Mouse (Mus musculus) CH12.LX (cell line): ENCODE measurements around the gene Snap25. TPM values are rescaled to one million over a fixed set of nuclear protein-coding genes. Genes with fewer than 3 reads are reported as not detected.

Experiments used
- DNase-seq: peaks from one replicate; pipeline ENCODE4 v3.0.0-alpha.2; 2013; ENCODE audit errors: extremely low read depth
- H3K27ac ChIP-seq: 2 replicates; pipeline ENCODE4 v1.5.1; 2012; ENCODE audit warnings: low read depth, mild to moderate bottlenecking, control low read depth, moderate library complexity; ENCODE audit not compliant: insufficient read depth
- H3K27me3 ChIP-seq: replicated peaks from 2 replicates; pipeline ENCODE3; 2012; ENCODE audit warnings: inconsistent platforms
- H3K36me3 ChIP-seq, 2 experiments: replicated peaks in 1 of 2; 2 replicates each; pipeline versions ENCODE3 to v1.6.1; 2012; ENCODE audit warnings: inconsistent platforms in 1 of 2, low read length in 1 of 2, mild to moderate bottlenecking in 1 of 2, mixed read lengths in 1 of 2, moderate library complexity in 1 of 2; ENCODE audit not compliant: control insufficient read depth in 1 of 2, insufficient read depth in 1 of 2
- H3K4me1 ChIP-seq, 2 experiments: 2 replicates each; pipeline ENCODE4 v1.6.1; 2012; ENCODE audit warnings: inconsistent platforms in 1 of 2, moderate library complexity in 1 of 2; ENCODE audit not compliant: insufficient read depth in 2 of 2, control insufficient read depth in 1 of 2
- H3K4me2 ChIP-seq: 2 replicates; pipeline ENCODE4 v1.6.1; 2012; ENCODE audit warnings: low read depth, mild to moderate bottlenecking, control low read depth; ENCODE audit not compliant: poor library complexity, insufficient read depth, severe bottlenecking
- H3K4me3 ChIP-seq, 3 experiments: fragments of 150-350 bp in 1 of 3; sonication (generic) in 1 of 3; replicated peaks in 1 of 3; 2 replicates each; pipeline versions ENCODE3 to v1.5.1; 2011 to 2012; ENCODE audit warnings: low read depth in 2 of 3, low read length in 2 of 3, mild to moderate bottlenecking in 2 of 3, moderate library complexity in 2 of 3, control low read depth in 1 of 3, improper control_type of control experiment in 1 of 3, inconsistent platforms in 1 of 3, mixed read lengths in 1 of 3; ENCODE audit not compliant: poor library complexity in 1 of 3
- H3K79me2 ChIP-seq: replicated peaks from 2 replicates; pipeline ENCODE4 v1.6.1; 2012; ENCODE audit warnings: mild to moderate bottlenecking, moderate library complexity; ENCODE audit not compliant: control insufficient read depth, poor library complexity, insufficient read depth, severe bottlenecking; ENCODE audit errors: extremely low read depth
- H3K9ac ChIP-seq: 2 replicates; pipeline ENCODE4 v1.6.1; 2012; ENCODE audit warnings: low read depth, mild to moderate bottlenecking, control low read depth, moderate library complexity; ENCODE audit not compliant: insufficient read depth
- H3K9me3 ChIP-seq: replicated peaks from 2 replicates; pipeline ENCODE3; 2012; ENCODE audit warnings: low read length, inconsistent platforms, mixed read lengths
- BHLHE40 ChIP-seq: IDR thresholded peaks from 2 replicates; pipeline ENCODE4 v1.6.1; 2011; ENCODE audit warnings: mild to moderate bottlenecking, low read depth, low read length, improper control_type of control experiment
- E2F4 ChIP-seq: IDR thresholded peaks from 2 replicates; pipeline ENCODE4 v1.6.1; 2011; ENCODE audit warnings: low read depth, low read length, improper control_type of control experiment; ENCODE audit not compliant: insufficient replicate concordance
- ETS1 ChIP-seq: conservative IDR thresholded peaks from 2 replicates; pipeline ENCODE4 v1.6.1; 2012; ENCODE audit warnings: low read depth, mild to moderate bottlenecking, inconsistent platforms, low read length, improper control_type of control experiment, moderate library complexity
- GABPA ChIP-seq: IDR thresholded peaks from 2 replicates; pipeline ENCODE4 v1.6.1; 2012; ENCODE audit warnings: low read depth, low read length, improper control_type of control experiment, inconsistent platforms; ENCODE audit not compliant: insufficient replicate concordance
- JUN ChIP-seq: IDR thresholded peaks from 2 replicates; pipeline ENCODE4 v1.6.1; 2011; ENCODE audit warnings: low read depth, mild to moderate bottlenecking, low read length, improper control_type of control experiment, moderate library complexity; ENCODE audit not compliant: insufficient read depth
- JUND ChIP-seq: conservative IDR thresholded peaks from 2 replicates; pipeline ENCODE4 v1.6.1; 2011; ENCODE audit warnings: low read depth, low read length, improper control_type of control experiment
- KAT2A ChIP-seq: IDR thresholded peaks from 2 replicates; pipeline ENCODE4 v1.6.1; 2012; ENCODE audit warnings: low read length, improper control_type of control experiment, inconsistent platforms; ENCODE audit not compliant: insufficient replicate concordance
- MAFK ChIP-seq: IDR thresholded peaks from 2 replicates; pipeline ENCODE4 v1.6.1; 2011; ENCODE audit warnings: low read length, improper control_type of control experiment; ENCODE audit not compliant: insufficient replicate concordance
- MXI1 ChIP-seq: IDR thresholded peaks from 2 replicates; pipeline ENCODE4 v1.6.1; 2011; ENCODE audit warnings: mild to moderate bottlenecking, low read depth, low read length, improper control_type of control experiment
- MYC ChIP-seq: IDR thresholded peaks from 2 replicates; pipeline ENCODE4 v1.6.1; 2011; ENCODE audit warnings: low read depth, mild to moderate bottlenecking, improper control_type of control experiment, low read length
- PAX5 ChIP-seq: IDR thresholded peaks from 2 replicates; pipeline ENCODE4 v1.6.1; 2012; ENCODE audit warnings: low read length, inconsistent platforms, mixed read lengths
- POLR2AphosphoS2 ChIP-seq: IDR thresholded peaks from 2 replicates; pipeline ENCODE4 v1.6.1; 2011; ENCODE audit warnings: low read depth, low read length, improper control_type of control experiment
- SIN3A ChIP-seq: IDR thresholded peaks from 2 replicates; pipeline ENCODE4 v1.6.1; 2012; ENCODE audit warnings: low read length, improper control_type of control experiment, inconsistent platforms
- TBP ChIP-seq: conservative IDR thresholded peaks from 2 replicates; pipeline ENCODE4 v1.6.1; 2011; ENCODE audit warnings: low read depth, low read length, improper control_type of control experiment
- TCF12 ChIP-seq: IDR thresholded peaks from 2 replicates; pipeline ENCODE4 v1.6.1; 2014; ENCODE audit warnings: low read depth, mild to moderate bottlenecking, inconsistent platforms, low read length, improper control_type of control experiment
- USF1 ChIP-seq: IDR thresholded peaks from 2 replicates; pipeline ENCODE4 v1.6.1; 2014; ENCODE audit warnings: low read depth, mild to moderate bottlenecking, inconsistent platforms, low read length, improper control_type of control experiment
- ZC3H11A ChIP-seq: IDR thresholded peaks from 2 replicates; pipeline ENCODE4 v1.6.1; 2012; ENCODE audit warnings: low read depth, mild to moderate bottlenecking, inconsistent platforms, low read length, improper control_type of control experiment
- dilution Hi-C: fragments of 300-500 bp; cut with MboI; formaldehyde crosslinking; loops from 2 replicates; pipeline ENCODE4 v1.14.3; 2020; ENCODE audit warnings: low sequenced_read_pairs; ENCODE audit not compliant: extremely low pct_unique_long_range_greater_than_20kb, extremely low pct_ligation_motif_present
- in situ Hi-C: fragments of 300-500 bp; cut with MboI; formaldehyde crosslinking; loops from 3 replicates; pipeline ENCODE4 v1.14.3; 2019; ENCODE audit warnings: low sequenced_read_pairs, low pct_ligation_motif_present, low pct_unique_long_range_greater_than_20kb, mixed read lengths
- polyA plus RNA-seq: library from polyadenylated mRNA; unstranded; fragments of >175 nt; gene quantifications from 2 replicates; pipeline ENCODE4 v1.2.1, GENCODE M21; 2012; ENCODE audit warnings: low read depth; ENCODE audit not compliant: insufficient read length
- total RNA-seq, 2 experiments: library from RNA; depleted of rRNA; stranded (reverse); fragments of 300-350 nt in 1 of 2; fragments of >200 nt in 1 of 2; gene quantifications; 2 replicates each; pipeline ENCODE4 v1.2.3; 2012 to 2014

Snap25 gene
- total and polyA plus RNA-seq, 3 experiments, result 0.11 TPM; not detected in 2

- H3K4me1 ChIP-seq, result no peaks in the 10 kb centered on the region
- DNase-seq, result no peak
- no peak overlapping the region for H3K27ac ChIP-seq
- in situ Hi-C loops, result no loop called here
- H3K4me3 ChIP-seq, result no peak overlapping the region
- no peak overlapping the region for H3K9ac ChIP-seq
- H3K36me3 ChIP-seq, result no peaks in the 10 kb centered on the region
- H3K79me2 ChIP-seq, result no peaks in the 10 kb centered on the region
- H3K4me2 ChIP-seq, result no peak overlapping the region
- no peaks in the 10 kb centered on the region for H3K9me3 ChIP-seq
- TF ChIP-seq GABPA (no peak), JUN (no peak), MYC (no peak), SIN3A (no peak), ZC3H11A (no peak), PAX5 (no peak), ETS1 (no peak), MAFK (no peak)
- H3K27me3 ChIP-seq, result no peaks in the 10 kb centered on the region
- dilution Hi-C loops, result no loop called here
Observed at GRCm38 (mm10) chr2:136811331-136811730, 98.1 kb downstream of the Snap25 start.

- no peak overlapping the region for H3K4me2 ChIP-seq
- no peak for DNase-seq
- no peak overlapping the region for H3K4me3 ChIP-seq
- no peaks in the 10 kb centered on the region for H3K36me3 ChIP-seq
- in situ Hi-C loops (no loop called here), dilution Hi-C loops (no loop called here)
- no peaks in the 10 kb centered on the region for H3K4me1 ChIP-seq
- no peak overlapping the region for H3K9ac ChIP-seq
- no peaks in the 10 kb centered on the region for H3K79me2 ChIP-seq
- H3K27ac ChIP-seq, result no peak overlapping the region
- no peak for TF ChIP-seq USF1
- H3K27me3 ChIP-seq, result no peaks in the 10 kb centered on the region
- H3K9me3 ChIP-seq, result no peaks in the 10 kb centered on the region
Observed at GRCm38 (mm10) chr2:136816717-136817400, 103.6 kb downstream of the Snap25 start.

- dilution Hi-C loops (no loop called here), in situ Hi-C loops (no loop called here)
- no peak for TF ChIP-seq TBP
- no peak for TF ChIP-seq MXI1
- TF ChIP-seq KAT2A, result no peak
- no peak for TF ChIP-seq TCF12
- TF ChIP-seq USF1, result no peak
- no peak for TF ChIP-seq SIN3A
- no peak for TF ChIP-seq MYC
- TF ChIP-seq PAX5, result no peak
- TF ChIP-seq E2F4, result no peak
- TF ChIP-seq POLR2AphosphoS2, result no peak
- no peak for TF ChIP-seq BHLHE40
- no peak for TF ChIP-seq JUND
- Histone ChIP-seq H3K27me3 (no peaks in the 10 kb centered on the region), H3K27ac (no peak overlapping the region), H3K79me2 (no peaks in the 10 kb centered on the region), H3K4me2 (no peak overlapping the region), H3K4me1 (no peaks in the 10 kb centered on the region), H3K36me3 (no peaks in the 10 kb centered on the region), H3K9ac (no peak overlapping the region), H3K9me3 (no peaks in the 10 kb centered on the region), H3K4me3 (no peak overlapping the region)
- no peak for DNase-seq
Observed at GRCm38 (mm10) chr2:136823751-136824716, 110.8 kb downstream of the Snap25 start.
